Mouse (Mus musculus) CH12.LX (cell line): Measurements from ENCODE around the gene Slc2a4. TPM values are rescaled to one million over a fixed set of nuclear protein-coding genes. Genes with fewer than 3 reads are reported as not detected.

Source experiments
- DNase-seq: peaks from one replicate; pipeline ENCODE4 v3.0.0-alpha.2; 2013; ENCODE audit errors: extremely low read depth
- H3K27ac ChIP-seq: 2 replicates; pipeline ENCODE4 v1.5.1; 2012; ENCODE audit warnings: low read depth, mild to moderate bottlenecking, control low read depth, moderate library complexity; ENCODE audit not compliant: insufficient read depth
- H3K27me3 ChIP-seq: replicated peaks from 2 replicates; pipeline ENCODE3; 2012; ENCODE audit warnings: inconsistent platforms
- H3K36me3 ChIP-seq, 2 experiments: replicated peaks in 1 of 2; 2 replicates each; pipeline versions ENCODE3 to v1.6.1; 2012; ENCODE audit warnings: inconsistent platforms in 1 of 2, low read length in 1 of 2, mild to moderate bottlenecking in 1 of 2, mixed read lengths in 1 of 2, moderate library complexity in 1 of 2; ENCODE audit not compliant: control insufficient read depth in 1 of 2, insufficient read depth in 1 of 2
- H3K4me1 ChIP-seq, 2 experiments: 2 replicates each; pipeline ENCODE4 v1.6.1; 2012; ENCODE audit warnings: inconsistent platforms in 1 of 2, moderate library complexity in 1 of 2; ENCODE audit not compliant: insufficient read depth in 2 of 2, control insufficient read depth in 1 of 2
- H3K4me2 ChIP-seq: 2 replicates; pipeline ENCODE4 v1.6.1; 2012; ENCODE audit warnings: low read depth, mild to moderate bottlenecking, control low read depth; ENCODE audit not compliant: poor library complexity, insufficient read depth, severe bottlenecking
- H3K4me3 ChIP-seq, 3 experiments: fragments of 150-350 bp in 1 of 3; sonication (generic) in 1 of 3; replicated peaks in 1 of 3; 2 replicates each; pipeline versions ENCODE3 to v1.5.1; 2011 to 2012; ENCODE audit warnings: low read depth in 2 of 3, low read length in 2 of 3, mild to moderate bottlenecking in 2 of 3, moderate library complexity in 2 of 3, control low read depth in 1 of 3, improper control_type of control experiment in 1 of 3, inconsistent platforms in 1 of 3, mixed read lengths in 1 of 3; ENCODE audit not compliant: poor library complexity in 1 of 3
- H3K79me2 ChIP-seq: replicated peaks from 2 replicates; pipeline ENCODE4 v1.6.1; 2012; ENCODE audit warnings: mild to moderate bottlenecking, moderate library complexity; ENCODE audit not compliant: control insufficient read depth, poor library complexity, insufficient read depth, severe bottlenecking; ENCODE audit errors: extremely low read depth
- H3K9ac ChIP-seq: 2 replicates; pipeline ENCODE4 v1.6.1; 2012; ENCODE audit warnings: low read depth, mild to moderate bottlenecking, control low read depth, moderate library complexity; ENCODE audit not compliant: insufficient read depth
- H3K9me3 ChIP-seq: replicated peaks from 2 replicates; pipeline ENCODE3; 2012; ENCODE audit warnings: low read length, inconsistent platforms, mixed read lengths
- CHD1 ChIP-seq: IDR thresholded peaks from 2 replicates; pipeline ENCODE4 v1.6.1; 2012; ENCODE audit warnings: low read depth, low read length, improper control_type of control experiment, inconsistent platforms
- CTCF ChIP-seq, 2 experiments: IDR thresholded peaks in 1 of 2; conservative IDR thresholded peaks in 1 of 2; 2 replicates each; pipeline ENCODE4 v1.5.1; 2011 to 2012; ENCODE audit warnings: low read depth in 2 of 2, low read length in 2 of 2, improper control_type of control experiment in 1 of 2, inconsistent platforms in 1 of 2, mild to moderate bottlenecking in 1 of 2, moderate library complexity in 1 of 2
- E2F4 ChIP-seq: IDR thresholded peaks from 2 replicates; pipeline ENCODE4 v1.6.1; 2011; ENCODE audit warnings: low read depth, low read length, improper control_type of control experiment; ENCODE audit not compliant: insufficient replicate concordance
- ELF1 ChIP-seq: IDR thresholded peaks from 2 replicates; pipeline ENCODE4 v1.6.1; 2014; ENCODE audit warnings: low read depth, mild to moderate bottlenecking, inconsistent platforms, low read length, improper control_type of control experiment
- EP300 ChIP-seq: IDR thresholded peaks from 2 replicates; pipeline ENCODE4 v1.6.1; 2011; ENCODE audit warnings: low read length, improper control_type of control experiment
- ETS1 ChIP-seq: conservative IDR thresholded peaks from 2 replicates; pipeline ENCODE4 v1.6.1; 2012; ENCODE audit warnings: low read depth, mild to moderate bottlenecking, inconsistent platforms, low read length, improper control_type of control experiment, moderate library complexity
- GABPA ChIP-seq: IDR thresholded peaks from 2 replicates; pipeline ENCODE4 v1.6.1; 2012; ENCODE audit warnings: low read depth, low read length, improper control_type of control experiment, inconsistent platforms; ENCODE audit not compliant: insufficient replicate concordance
- HCFC1 ChIP-seq: IDR thresholded peaks from 2 replicates; pipeline ENCODE4 v1.6.1; 2012; ENCODE audit warnings: low read depth, mild to moderate bottlenecking, inconsistent platforms, low read length, improper control_type of control experiment
- IRF4 ChIP-seq: IDR thresholded peaks from 2 replicates; pipeline ENCODE4 v1.6.1; 2014; ENCODE audit warnings: low read depth, mild to moderate bottlenecking, inconsistent platforms, low read length, improper control_type of control experiment
- JUN ChIP-seq: IDR thresholded peaks from 2 replicates; pipeline ENCODE4 v1.6.1; 2011; ENCODE audit warnings: low read depth, mild to moderate bottlenecking, low read length, improper control_type of control experiment, moderate library complexity; ENCODE audit not compliant: insufficient read depth
- MYC ChIP-seq: IDR thresholded peaks from 2 replicates; pipeline ENCODE4 v1.6.1; 2011; ENCODE audit warnings: low read depth, mild to moderate bottlenecking, improper control_type of control experiment, low read length
- NRF1 ChIP-seq: IDR thresholded peaks from 2 replicates; pipeline ENCODE4 v1.6.1; 2014; ENCODE audit warnings: low read depth, mild to moderate bottlenecking, inconsistent platforms, low read length, improper control_type of control experiment, moderate library complexity
- PAX5 ChIP-seq: IDR thresholded peaks from 2 replicates; pipeline ENCODE4 v1.6.1; 2012; ENCODE audit warnings: low read length, inconsistent platforms, mixed read lengths
- POLR2AphosphoS2 ChIP-seq: IDR thresholded peaks from 2 replicates; pipeline ENCODE4 v1.6.1; 2011; ENCODE audit warnings: low read depth, low read length, improper control_type of control experiment
- RAD21 ChIP-seq: IDR thresholded peaks from 2 replicates; pipeline ENCODE4 v1.6.1; 2011; ENCODE audit warnings: low read depth, mild to moderate bottlenecking, low read length, improper control_type of control experiment, moderate library complexity
- RCOR1 ChIP-seq: conservative IDR thresholded peaks from 2 replicates; pipeline ENCODE4 v1.6.1; 2012; ENCODE audit warnings: low read depth, mild to moderate bottlenecking, inconsistent platforms, low read length, improper control_type of control experiment
- SIN3A ChIP-seq: IDR thresholded peaks from 2 replicates; pipeline ENCODE4 v1.6.1; 2012; ENCODE audit warnings: low read length, improper control_type of control experiment, inconsistent platforms
- SMC3 ChIP-seq: IDR thresholded peaks from 2 replicates; pipeline ENCODE4 v1.6.1; 2011; ENCODE audit warnings: low read depth, low read length, improper control_type of control experiment
- TCF12 ChIP-seq: IDR thresholded peaks from 2 replicates; pipeline ENCODE4 v1.6.1; 2014; ENCODE audit warnings: low read depth, mild to moderate bottlenecking, inconsistent platforms, low read length, improper control_type of control experiment
- UBTF ChIP-seq: IDR thresholded peaks from 2 replicates; pipeline ENCODE4 v1.6.1; 2012; ENCODE audit warnings: low read depth, mild to moderate bottlenecking, inconsistent platforms, low read length, improper control_type of control experiment, moderate library complexity
- USF1 ChIP-seq: IDR thresholded peaks from 2 replicates; pipeline ENCODE4 v1.6.1; 2014; ENCODE audit warnings: low read depth, mild to moderate bottlenecking, inconsistent platforms, low read length, improper control_type of control experiment
- USF2 ChIP-seq: conservative IDR thresholded peaks from 2 replicates; pipeline ENCODE4 v1.6.1; 2011; ENCODE audit warnings: low read depth, low read length, improper control_type of control experiment
- ZMIZ1 ChIP-seq: IDR thresholded peaks from 2 replicates; pipeline ENCODE4 v1.6.1; 2012; ENCODE audit warnings: low read depth, mild to moderate bottlenecking, inconsistent platforms, low read length, improper control_type of control experiment
- dilution Hi-C: fragments of 300-500 bp; cut with MboI; formaldehyde crosslinking; loops from 2 replicates; pipeline ENCODE4 v1.14.3; 2020; ENCODE audit warnings: low sequenced_read_pairs; ENCODE audit not compliant: extremely low pct_unique_long_range_greater_than_20kb, extremely low pct_ligation_motif_present
- in situ Hi-C: fragments of 300-500 bp; cut with MboI; formaldehyde crosslinking; loops from 3 replicates; pipeline ENCODE4 v1.14.3; 2019; ENCODE audit warnings: low sequenced_read_pairs, low pct_ligation_motif_present, low pct_unique_long_range_greater_than_20kb, mixed read lengths
- polyA plus RNA-seq: library from polyadenylated mRNA; unstranded; fragments of >175 nt; gene quantifications from 2 replicates; pipeline ENCODE4 v1.2.1, GENCODE M21; 2012; ENCODE audit warnings: low read depth; ENCODE audit not compliant: insufficient read length
- total RNA-seq, 2 experiments: library from RNA; depleted of rRNA; stranded (reverse); fragments of 300-350 nt in 1 of 2; fragments of >200 nt in 1 of 2; gene quantifications; 2 replicates each; pipeline ENCODE4 v1.2.3; 2012 to 2014

The Slc2a4 gene
- total and polyA plus RNA-seq, 3 experiments = 2.3 to 3.8 (median 2.6) TPM

- peaks cover 22% of the 10 kb centered on the region for H3K9me3 ChIP-seq
- H3K27ac ChIP-seq = no peak overlapping the region
- H3K4me3 ChIP-seq = no peak overlapping the region
- in situ Hi-C loops (no loop called here), dilution Hi-C loops (no loop called here)
- no peak for DNase-seq
- H3K79me2 ChIP-seq = no peaks in the 10 kb centered on the region
- peaks cover 8% of the 10 kb centered on the region in 2 experiments for H3K4me1 ChIP-seq
- H3K27me3 ChIP-seq = peaks cover 12% of the 10 kb centered on the region
- H3K4me2 ChIP-seq = no peak overlapping the region
- TF ChIP-seq ELF1 = no peak
- no peak for TF ChIP-seq ZMIZ1
- TF ChIP-seq SIN3A = no peak
- no peak for TF ChIP-seq PAX5
- TF ChIP-seq MYC = no peak
- TF ChIP-seq RAD21 = no peak
- TF ChIP-seq CHD1 = no peak
- no peak for TF ChIP-seq E2F4
- no peak for TF ChIP-seq JUN
- no peak for TF ChIP-seq GABPA
- TF ChIP-seq EP300 = no peak
- no peak for TF ChIP-seq IRF4
- no peak for TF ChIP-seq UBTF
- no peak for TF ChIP-seq SMC3
- no peak overlapping the region for H3K9ac ChIP-seq
- peaks cover 0 to 4% of the 10 kb centered on the region in 2 experiments for H3K36me3 ChIP-seq
Measured at GRCm38 (mm10) chr11:69961841-69962240, 13.9 kb upstream of the Slc2a4 start.

GRCm38 (mm10) chr11:69960616-69961015, 12.6 kb upstream of the Slc2a4 start:
- no peak overlapping the region for H3K4me3 ChIP-seq
- TF ChIP-seq RAD21 (peak; percentile 25), EP300 (no peak), USF1 (no peak), E2F4 (no peak), ZMIZ1 (no peak), ETS1 (no peak), UBTF (no peak), SIN3A (no peak), IRF4 (no peak), TCF12 (no peak), POLR2AphosphoS2 (no peak), PAX5 (no peak), MYC (no peak), USF2 (no peak), SMC3 (peak; percentile 34; the same call in 1 of the 2 replicates), NRF1 (no peak), HCFC1 (no peak), RCOR1 (no peak), CTCF (conservative IDR thresholded peaks at IDR 0.05 in 1 of 2, IDR thresholded peaks at IDR 0.05 in 1 of 2; ENCODE audit: low read depth in 2 of 2, low read length in 2 of 2) (peak; percentile 62 to 70)
- H3K9ac ChIP-seq = no peak overlapping the region
- DNase-seq = peak; percentile 37
- no peak overlapping the region for H3K4me2 ChIP-seq
- no peaks in the 10 kb centered on the region for H3K79me2 ChIP-seq
- H3K27ac ChIP-seq = no peak overlapping the region
- H3K4me1 ChIP-seq = peaks cover 8% of the 10 kb centered on the region in 2 experiments
- no peaks in the 10 kb centered on the region for H3K36me3 ChIP-seq
- in situ Hi-C loops (no loop called here), dilution Hi-C loops (no loop called here)
- peaks cover 10% of the 10 kb centered on the region for H3K9me3 ChIP-seq
- peaks cover 12% of the 10 kb centered on the region for H3K27me3 ChIP-seq
